Mouse (Mus musculus): ENCODE measurements at regions not wholly inside any gene's neighbourhood (a gene's known extent, or its start where the extent isn't known, plus 50 kb on each side); places are given as distances from the start of the nearest gene placed in this dataset.

DNA sequence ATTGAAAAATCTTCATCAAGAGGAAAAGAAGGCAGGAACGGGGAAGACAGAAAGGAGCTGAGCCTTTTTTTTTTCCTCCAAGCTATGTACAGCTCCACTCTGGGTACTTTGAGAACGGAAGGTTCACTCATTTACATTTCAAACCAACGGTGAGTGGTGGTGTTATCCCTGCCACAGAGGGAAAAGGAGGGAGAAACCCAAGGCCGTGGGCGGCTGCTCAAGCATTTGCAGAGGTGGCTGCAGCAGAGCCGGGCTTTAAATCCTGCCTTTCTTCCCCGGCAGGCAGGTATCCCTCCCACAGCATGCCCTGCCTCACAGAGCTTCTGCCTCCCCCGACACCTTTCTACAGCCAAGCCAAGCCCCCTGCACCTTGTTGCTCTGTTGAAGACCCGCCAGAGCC, 212.2 kb downstream of the 3100002H09Rik start:
- TF ChIP-seq CTCF (IDR thresholded peaks at IDR 0.05; ENCODE audit: insufficient read depth, low read length), result no peak
- no peak for TF ChIP-seq POLR2A (IDR thresholded peaks at IDR 0.05; ENCODE audit: borderline replicate concordance, extremely low read depth, low read depth, low read length)

Measured in lung, adult 2 months (tissue).